Mouse (Mus musculus) heart, embryonic 14.5 days (tissue): ENCODE results near the gene Rps6ka2. TPM values are rescaled to one million over a fixed set of nuclear protein-coding genes. Genes with fewer than 3 reads are reported as not detected.
"Not testable (repeated sequence)": the region's sequence is repeated elsewhere in the genome, so short reads cannot be mapped to it uniquely, and the experiment has no call there.

Experiments
- ATAC-seq: fragments of 200-750 bp; cut with Nextera tagmentation; 2 replicates; pipeline ENCODE4 v1.8.0; 2017; ENCODE audit warnings: low read depth, moderate TSS enrichment; ENCODE audit not compliant: insufficient number of reproducible peaks, insufficient read depth, low FRiP score
- H3K27ac ChIP-seq, 2 experiments: fragments of 200-500 bp in 1 of 2; fragments of 300-500 bp in 1 of 2; sonication (generic) in 1 of 2; replicated peaks in 1 of 2; 2 replicates each; pipeline ENCODE4 v1.5.1; 2012 to 2014; ENCODE audit warnings: low read depth in 2 of 2, low read length in 2 of 2, control low read depth in 1 of 2, mild to moderate bottlenecking in 1 of 2, mixed read lengths in 1 of 2; ENCODE audit not compliant: control insufficient read depth in 1 of 2, insufficient read depth in 1 of 2
- H3K27me3 ChIP-seq: fragments of 300-500 bp; sonication (generic); 2 replicates; pipeline ENCODE4 v1.6.1; 2014; ENCODE audit warnings: mild to moderate bottlenecking, low read length, control low read depth; ENCODE audit not compliant: control insufficient read depth, insufficient read depth
- H3K36me3 ChIP-seq: fragments of 300-500 bp; sonication (generic); 2 replicates; pipeline ENCODE4 v1.6.1; 2014; ENCODE audit warnings: mild to moderate bottlenecking, control low read depth, low read length, mixed read lengths; ENCODE audit not compliant: control insufficient read depth, insufficient read depth
- H3K4me1 ChIP-seq, 2 experiments: fragments of 200-500 bp in 1 of 2; fragments of 300-500 bp in 1 of 2; sonication (generic) in 1 of 2; 2 replicates each; pipeline ENCODE4 v1.6.1; 2012 to 2014; ENCODE audit warnings: low read length in 2 of 2, control low read depth in 1 of 2, mixed read lengths in 1 of 2; ENCODE audit not compliant: control insufficient read depth in 2 of 2, insufficient read depth in 2 of 2
- H3K4me2 ChIP-seq: fragments of 300-500 bp; sonication (generic); 2 replicates; pipeline ENCODE4 v1.6.1; 2014; ENCODE audit warnings: mild to moderate bottlenecking, low read length
- H3K4me3 ChIP-seq, 2 experiments: fragments of 200-500 bp in 1 of 2; fragments of 300-500 bp in 1 of 2; sonication (generic) in 1 of 2; 2 replicates each; pipeline ENCODE4 v1.5.1; 2012 to 2014; ENCODE audit warnings: low read length in 2 of 2, mild to moderate bottlenecking in 2 of 2, control low read depth in 1 of 2, low read depth in 1 of 2, moderate library complexity in 1 of 2; ENCODE audit not compliant: control insufficient read depth in 1 of 2, insufficient read depth in 1 of 2
- H3K9ac ChIP-seq: fragments of 300-500 bp; sonication (generic); 2 replicates; pipeline ENCODE4 v1.6.1; 2014; ENCODE audit warnings: mild to moderate bottlenecking, low read length
- H3K9me3 ChIP-seq: fragments of 300-500 bp; sonication (generic); 2 replicates; pipeline ENCODE4 v1.6.1; 2016; ENCODE audit warnings: low read length, control low read depth; ENCODE audit not compliant: control insufficient read depth
- WGBS: fragments of 180-500 bp; shearing (Covaris S2); extraction: QIAGEN DNeasy Blood & Tissue Kit; methylation state at CpG from one replicate; pipeline ENCODE4 v1.1.7; 2014; 5-methylcytosine and 5-hydroxymethylcytosine counted together
- polyA plus RNA-seq: library from polyadenylated mRNA; unstranded; fragments of >200 nt; fragmentation: Nextera tagmentation; extraction: Ambion mirVana; gene quantifications from 2 replicates; pipeline ENCODE4 v1.2.1, GENCODE M21; 2014

The Rps6ka2 gene
- polyA plus RNA-seq, 1 experiment from 2014 or later = 43.7 TPM

GRCm38 (mm10) chr17:7286422-7287050 lies 116.6 kb downstream of the Rps6ka2 start:
- Histone ChIP-seq H3K4me1 (peaks cover 41 to 59% of the 10 kb centered on the region in 2 experiments), H3K27me3 (no peaks in the 10 kb centered on the region), H3K36me3 (peaks cover 66% of the 10 kb centered on the region), H3K4me3 (no peak overlapping the region), H3K4me2 (no peak overlapping the region), H3K27ac (peak overlapping the region; percentile 17 to 97; a peak in 3 of 4 replicates), H3K9ac (no peak overlapping the region), H3K9me3 (no peaks in the 10 kb centered on the region)
- no peak for ATAC-seq
- WGBS = 74% methylated on average over 12 of the region's 12 CpGs

- Histone ChIP-seq H3K27ac (no peak overlapping the region), H3K9ac (no peak overlapping the region), H3K36me3 (peaks cover 72% of the 10 kb centered on the region), H3K4me1 (peaks cover 19 to 21% of the 10 kb centered on the region in 2 experiments), H3K27me3 (no peaks in the 10 kb centered on the region), H3K9me3 (no peaks in the 10 kb centered on the region), H3K4me3 (no peak overlapping the region), H3K4me2 (no peak overlapping the region)
- no peak for ATAC-seq
- 77% methylated on average over 11 of the region's 11 CpGs for WGBS
Observed at GRCm38 (mm10) chr17:7292012-7292684, 122.2 kb downstream of the Rps6ka2 start.

- 49% methylated on average over 8 of the region's 8 CpGs for WGBS
- not testable (repeated sequence) for H3K27me3 ChIP-seq, H3K4me2 ChIP-seq, H3K9ac ChIP-seq, H3K27ac ChIP-seq, H3K4me3 ChIP-seq, H3K9me3 ChIP-seq, H3K36me3 ChIP-seq, H3K4me1 ChIP-seq
- ATAC-seq = peak; percentile 49; the same call in 1 of the 2 replicates
Observed at GRCm38 (mm10) chr17:7306278-7307196, 136.6 kb downstream of the Rps6ka2 start.

GRCm38 (mm10) chr17:7315693-7316382 lies 145.9 kb downstream of the Rps6ka2 start:
- H3K4me2 ChIP-seq, H3K4me1 ChIP-seq, H3K27ac ChIP-seq, ATAC-seq, H3K9ac ChIP-seq, H3K27me3 ChIP-seq, H3K4me3 ChIP-seq, H3K36me3 ChIP-seq, H3K9me3 ChIP-seq: not testable (repeated sequence)
- WGBS = 61% methylated on average over 6 of the region's 8 CpGs

GRCm38 (mm10) chr17:7319789-7320188 lies 149.9 kb downstream of the Rps6ka2 start:
- not testable (repeated sequence) for H3K4me3 ChIP-seq, H3K27me3 ChIP-seq, H3K9me3 ChIP-seq, H3K27ac ChIP-seq, H3K9ac ChIP-seq, H3K4me2 ChIP-seq, ATAC-seq, H3K4me1 ChIP-seq, H3K36me3 ChIP-seq
- 56% methylated on average over 6 of the region's 6 CpGs for WGBS

- not testable (repeated sequence) for H3K4me2 ChIP-seq, ATAC-seq, H3K4me1 ChIP-seq, H3K9ac ChIP-seq, H3K27ac ChIP-seq, H3K27me3 ChIP-seq, H3K9me3 ChIP-seq, H3K4me3 ChIP-seq, H3K36me3 ChIP-seq
- WGBS = 95% methylated on average over 3 of the region's 5 CpGs
Observed at GRCm38 (mm10) chr17:7324346-7324745, 154.4 kb downstream of the Rps6ka2 start, which contains the start of gene Tcp10a. Gene Tcp10a (plus strand): TSS chr17:7324646.

GRCm38 (mm10) chr17:7326415-7326814 lies 156.5 kb downstream of the Rps6ka2 start:
- H3K9ac ChIP-seq, H3K4me1 ChIP-seq, H3K27ac ChIP-seq, H3K4me3 ChIP-seq, H3K9me3 ChIP-seq, H3K27me3 ChIP-seq, H3K4me2 ChIP-seq, H3K36me3 ChIP-seq: not testable (repeated sequence)
- ATAC-seq = 0 out of 2 replicates have a peak, but pooled peaks have one; percentile 21
- WGBS = 24% methylated on average over 3 of the region's 8 CpGs
